Mouse (Mus musculus) hindbrain, embryonic 15.5 days (tissue): ENCODE data around the gene Psmg3. TPM values are rescaled to one million over a fixed set of nuclear protein-coding genes. Genes with fewer than 3 reads are reported as not detected.

ENCODE experiments used
- ATAC-seq: fragments of 200-750 bp; cut with Nextera tagmentation; 2 replicates; pipeline ENCODE4 v1.8.0; 2017; ENCODE audit warnings: low read depth, moderate number of reproducible peaks, moderate TSS enrichment; ENCODE audit not compliant: low FRiP score
- H3K27ac ChIP-seq: fragments of 300-500 bp; sonication (generic); replicated peaks from 2 replicates; pipeline ENCODE4 v1.5.1; 2015; ENCODE audit warnings: mild to moderate bottlenecking, inconsistent platforms
- H3K27me3 ChIP-seq: fragments of 300-500 bp; sonication (generic); 2 replicates; pipeline ENCODE4 v1.6.1; 2015; ENCODE audit warnings: control low read depth, inconsistent platforms
- H3K36me3 ChIP-seq: fragments of 300-500 bp; sonication (generic); 2 replicates; pipeline ENCODE4 v1.6.1; 2015; ENCODE audit warnings: control low read depth, inconsistent platforms
- H3K4me1 ChIP-seq: fragments of 300-500 bp; sonication (generic); replicated peaks from 2 replicates; pipeline ENCODE4 v1.6.1; 2015; ENCODE audit warnings: control low read depth, inconsistent platforms
- H3K4me2 ChIP-seq: fragments of 300-500 bp; sonication (generic); 2 replicates; pipeline ENCODE4 v1.6.1; 2015; ENCODE audit warnings: moderate library complexity, mild to moderate bottlenecking, inconsistent platforms
- H3K4me3 ChIP-seq: fragments of 300-500 bp; sonication (generic); 2 replicates; pipeline ENCODE4 v1.5.1; 2015; ENCODE audit warnings: mild to moderate bottlenecking, inconsistent platforms
- H3K9ac ChIP-seq: fragments of 300-500 bp; sonication (generic); 2 replicates; pipeline ENCODE4 v1.6.1; 2015; ENCODE audit warnings: inconsistent platforms
- H3K9me3 ChIP-seq: fragments of 300-500 bp; sonication (generic); 2 replicates; pipeline ENCODE4 v1.6.1; 2016; ENCODE audit warnings: control low read depth, inconsistent platforms
- WGBS: fragments of 180-500 bp; shearing (Covaris S2); methylation state at CpG from one replicate; pipeline ENCODE4 v1.1.7; 2015; 5-methylcytosine and 5-hydroxymethylcytosine counted together
- polyA plus RNA-seq: library from polyadenylated mRNA; unstranded; fragments of >200 nt; fragmentation: Nextera tagmentation; extraction: Ambion mirVana; gene quantifications from 2 replicates; pipeline ENCODE4 v1.2.1, GENCODE M21; 2015

The Psmg3 gene
- polyA plus RNA-seq, 1 experiment from 2014 or later = 67.4 TPM

GRCm38 (mm10) chr5:139829384-139829783 lies 2.7 kb upstream of the Psmg3 start:
- H3K27me3 ChIP-seq = 0 out of 2 replicates have a peak, but pooled peaks cover 3% of the 10 kb centered on the region
- H3K4me2 ChIP-seq = no peak overlapping the region
- ATAC-seq = no peak
- no peak overlapping the region for H3K9ac ChIP-seq
- H3K36me3 ChIP-seq = no peaks in the 10 kb centered on the region
- no peak overlapping the region for H3K27ac ChIP-seq
- no peaks in the 10 kb centered on the region for H3K9me3 ChIP-seq
- no peak overlapping the region for H3K4me3 ChIP-seq
- 82% methylated on average over 13 of the region's 13 CpGs for WGBS
- H3K4me1 ChIP-seq = peaks cover 17% of the 10 kb centered on the region

DNA sequence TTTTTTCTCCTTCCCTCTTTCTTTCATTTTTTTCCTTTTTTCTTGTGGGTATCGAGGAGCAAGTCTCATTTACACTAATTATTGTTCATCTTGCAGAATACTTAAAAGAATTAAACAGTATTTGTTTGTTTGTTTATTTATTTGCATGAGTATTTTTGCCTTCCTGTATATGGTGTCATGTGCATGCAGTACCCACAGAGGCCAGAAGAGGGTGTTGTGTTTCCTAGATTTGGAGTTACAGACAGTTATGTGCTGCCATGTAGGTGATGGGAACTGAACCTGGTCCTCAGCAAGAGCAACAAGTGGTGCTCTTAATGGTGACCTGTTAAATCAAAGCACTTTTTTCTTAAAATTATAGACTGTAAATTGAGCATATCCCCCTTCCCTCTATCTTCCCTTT lies 908 bp upstream of the Psmg3 start:
- Histone ChIP-seq H3K27me3 (0 out of 2 replicates have a peak, but pooled peaks cover 3% of the 10 kb centered on the region), H3K27ac (no peak overlapping the region), H3K4me3 (no peak overlapping the region), H3K36me3 (peaks cover 6% of the 10 kb centered on the region; the same call in 1 of the 2 replicates), H3K4me2 (no peak overlapping the region), H3K9me3 (no peaks in the 10 kb centered on the region), H3K4me1 (peaks cover 17% of the 10 kb centered on the region), H3K9ac (no peak overlapping the region)
- WGBS = 100% methylated on average over 1 of the region's 1 CpGs
- ATAC-seq = no peak

DNA sequence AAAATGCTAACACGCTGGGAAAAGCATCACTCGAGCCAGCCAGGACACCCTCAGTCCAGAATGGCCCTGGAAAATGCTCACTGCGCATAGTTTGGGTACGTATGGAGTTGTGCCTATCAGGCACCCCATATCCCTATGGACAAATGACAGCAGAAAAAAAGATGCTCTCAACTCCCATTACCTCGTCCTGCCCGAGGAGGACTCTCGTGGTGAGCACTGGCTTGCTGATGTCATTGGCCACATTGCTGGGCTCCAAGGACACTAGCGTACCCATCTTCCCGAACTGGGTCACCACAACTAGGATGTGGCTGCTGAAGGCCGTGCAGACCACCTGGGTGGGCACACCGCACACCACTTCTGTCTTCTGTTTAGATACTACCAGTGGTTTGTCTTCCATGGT lies 738 bp downstream of the Psmg3 start:
- peak overlapping the region; percentile 86; the same call in 1 of the 2 replicates for H3K27ac ChIP-seq
- peak overlapping the region; percentile 93 for H3K9ac ChIP-seq
- ATAC-seq = no peak; the same call in 1 of the 2 replicates
- H3K9me3 ChIP-seq = no peaks in the 10 kb centered on the region
- WGBS = 48% methylated on average over 11 of the region's 11 CpGs
- 0 out of 2 replicates have a peak, but pooled peaks cover 3% of the 10 kb centered on the region for H3K27me3 ChIP-seq
- H3K4me2 ChIP-seq = peak overlapping the region; percentile 98
- peak overlapping the region; percentile 90 for H3K4me3 ChIP-seq
- H3K36me3 ChIP-seq = peaks cover 6% of the 10 kb centered on the region; the same call in 1 of the 2 replicates
- H3K4me1 ChIP-seq = peaks cover 17% of the 10 kb centered on the region

- Histone ChIP-seq H3K4me1 (peaks cover 17% of the 10 kb centered on the region), H3K27ac (no peak overlapping the region), H3K9me3 (no peaks in the 10 kb centered on the region), H3K9ac (no peak overlapping the region), H3K27me3 (0 out of 2 replicates have a peak, but pooled peaks cover 3% of the 10 kb centered on the region), H3K36me3 (peaks cover 6% of the 10 kb centered on the region; the same call in 1 of the 2 replicates), H3K4me3 (no peak overlapping the region), H3K4me2 (no peak overlapping the region)
- no peak for ATAC-seq
- 92% methylated on average over 10 of the region's 10 CpGs for WGBS
Measured at GRCm38 (mm10) chr5:139824531-139824930, 2.2 kb downstream of the Psmg3 start.

DNA sequence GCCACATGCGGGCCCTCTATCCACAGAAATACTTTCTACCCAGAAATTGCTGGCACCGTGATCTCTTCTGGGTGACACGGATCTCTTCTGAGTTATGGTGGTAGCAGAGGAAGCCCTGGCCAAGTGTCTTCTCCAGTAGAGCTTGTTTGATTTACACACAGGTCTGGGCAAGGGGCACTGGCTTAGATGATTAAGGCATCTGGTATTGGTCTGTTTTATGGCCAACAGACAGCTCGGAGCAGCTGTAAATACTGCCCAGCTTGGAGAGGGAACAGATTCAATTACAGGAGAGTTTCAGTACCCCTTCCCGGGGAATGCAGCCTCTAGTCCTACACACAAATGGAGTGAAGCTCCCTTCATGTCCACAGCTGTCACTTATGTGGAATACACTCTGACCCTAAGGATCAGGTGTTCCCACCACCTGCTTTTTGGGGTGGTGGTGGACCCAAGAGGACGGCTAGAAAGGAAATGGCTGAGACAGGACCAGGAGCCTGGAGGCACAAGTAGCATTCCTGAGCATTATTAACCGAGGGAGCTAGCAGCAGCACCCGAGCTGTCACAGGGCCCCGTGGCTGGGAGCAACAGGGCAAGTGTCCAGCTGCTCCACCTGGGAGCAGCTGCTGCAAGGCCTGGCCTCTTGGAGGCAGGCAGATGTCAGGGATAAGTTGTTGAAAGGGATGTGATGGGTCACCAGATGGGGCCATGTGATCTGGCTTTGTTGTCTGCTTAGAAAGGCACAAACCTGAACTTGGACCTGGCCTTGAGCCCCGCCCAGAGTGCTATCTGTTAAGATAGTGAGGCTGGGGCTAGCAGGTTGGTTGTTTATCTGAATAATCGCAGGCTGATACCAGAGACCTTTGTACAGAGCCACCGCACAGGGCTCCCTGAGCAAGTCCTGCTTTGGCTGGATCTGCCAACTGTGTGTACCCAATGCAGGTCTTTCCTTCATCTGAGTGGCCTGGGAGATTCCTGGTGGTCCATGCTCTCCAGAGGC lies 4.9 kb downstream of the Psmg3 start:
- peaks cover 17% of the 10 kb centered on the region for H3K4me1 ChIP-seq
- 80% methylated on average over 12 of the region's 12 CpGs for WGBS
- no peak overlapping the region for H3K9ac ChIP-seq
- H3K36me3 ChIP-seq = peaks cover 6% of the 10 kb centered on the region; the same call in 1 of the 2 replicates
- no peaks in the 10 kb centered on the region for H3K9me3 ChIP-seq
- H3K27ac ChIP-seq = no peak overlapping the region
- no peak overlapping the region for H3K4me3 ChIP-seq
- no peak overlapping the region for H3K4me2 ChIP-seq
- H3K27me3 ChIP-seq = no peaks in the 10 kb centered on the region
- no peak for ATAC-seq

GRCm38 (mm10) chr5:139819538-139820181 lies 7.0 kb downstream of the Psmg3 start, which contains the start of gene Tmem184a:
TSS of gene Tmem184a (minus strand) at chr5:139819917.
- Histone ChIP-seq H3K36me3 (peaks cover 6% of the 10 kb centered on the region; the same call in 1 of the 2 replicates), H3K27ac (no peak within 1 kb of the TSS), H3K4me3 (no peak within 1 kb of the TSS), H3K27me3 (no peaks in the 10 kb centered on the region), H3K9ac (no peak within 1 kb of the TSS), H3K4me2 (no peak within 1 kb of the TSS), H3K9me3 (no peaks in the 10 kb centered on the region), H3K4me1 (0 out of 2 replicates have a peak, but pooled peaks cover 3% of the 10 kb centered on the region)
- WGBS = 87% methylated on average over 9 of the region's 9 CpGs
- no peak for ATAC-seq

GRCm38 (mm10) chr5:139818801-139819200 lies 7.9 kb downstream of the Psmg3 start:
- WGBS = 57% methylated on average over 4 of the region's 4 CpGs
- Histone ChIP-seq H3K9me3 (no peaks in the 10 kb centered on the region), H3K4me2 (no peak overlapping the region)

GRCm38 (mm10) chr5:139818056-139818455 lies 8.6 kb downstream of the Psmg3 start:
- Histone ChIP-seq H3K4me1 (no peaks in the 10 kb centered on the region), H3K27me3 (peaks cover 9% of the 10 kb centered on the region), H3K9ac (no peak overlapping the region), H3K4me3 (no peak overlapping the region), H3K36me3 (no peaks in the 10 kb centered on the region; the same call in 1 of the 2 replicates), H3K9me3 (no peaks in the 10 kb centered on the region), H3K27ac (no peak overlapping the region), H3K4me2 (no peak overlapping the region)
- WGBS = 85% methylated on average over 3 of the region's 3 CpGs
- no peak for ATAC-seq

More at GRCm38 (mm10) chr5:139818801-139819200, 7.9 kb downstream of the Psmg3 start:
- Histone ChIP-seq H3K27ac (no peak overlapping the region), H3K36me3 (peaks cover 5% of the 10 kb centered on the region; the same call in 1 of the 2 replicates), H3K27me3 (peaks cover 6% of the 10 kb centered on the region), H3K9ac (no peak overlapping the region), H3K4me3 (no peak overlapping the region), H3K4me1 (no peaks in the 10 kb centered on the region)
- no peak for ATAC-seq

- H3K27ac ChIP-seq = no peak overlapping the region
- no peak overlapping the region for H3K4me3 ChIP-seq
- no peak for ATAC-seq
- peaks cover 11% of the 10 kb centered on the region for H3K27me3 ChIP-seq
- no peaks in the 10 kb centered on the region for H3K4me1 ChIP-seq
- H3K9me3 ChIP-seq = no peaks in the 10 kb centered on the region
- 11% methylated on average over 1 of the region's 1 CpGs for WGBS
- H3K4me2 ChIP-seq = no peak overlapping the region
- no peaks in the 10 kb centered on the region for H3K36me3 ChIP-seq
- no peak overlapping the region for H3K9ac ChIP-seq
Measured at GRCm38 (mm10) chr5:139817292-139817691, 9.4 kb downstream of the Psmg3 start.

- Histone ChIP-seq H3K4me2 (no peak overlapping the region), H3K9me3 (no peaks in the 10 kb centered on the region), H3K36me3 (no peaks in the 10 kb centered on the region), H3K4me3 (no peak overlapping the region), H3K9ac (no peak overlapping the region), H3K4me1 (no peaks in the 10 kb centered on the region), H3K27me3 (peaks cover 14% of the 10 kb centered on the region), H3K27ac (no peak overlapping the region)
- no peak for ATAC-seq
Measured at GRCm38 (mm10) chr5:139816445-139816844, 10.2 kb downstream of the Psmg3 start.

GRCm38 (mm10) chr5:139815964-139816363 lies 10.7 kb downstream of the Psmg3 start:
- Histone ChIP-seq H3K27ac (no peak overlapping the region), H3K36me3 (no peaks in the 10 kb centered on the region), H3K4me1 (no peaks in the 10 kb centered on the region), H3K27me3 (peaks cover 14% of the 10 kb centered on the region), H3K4me3 (no peak overlapping the region), H3K4me2 (no peak overlapping the region), H3K9ac (no peak overlapping the region), H3K9me3 (no peaks in the 10 kb centered on the region)
- 72% methylated on average over 6 of the region's 6 CpGs for WGBS
- no peak for ATAC-seq

DNA sequence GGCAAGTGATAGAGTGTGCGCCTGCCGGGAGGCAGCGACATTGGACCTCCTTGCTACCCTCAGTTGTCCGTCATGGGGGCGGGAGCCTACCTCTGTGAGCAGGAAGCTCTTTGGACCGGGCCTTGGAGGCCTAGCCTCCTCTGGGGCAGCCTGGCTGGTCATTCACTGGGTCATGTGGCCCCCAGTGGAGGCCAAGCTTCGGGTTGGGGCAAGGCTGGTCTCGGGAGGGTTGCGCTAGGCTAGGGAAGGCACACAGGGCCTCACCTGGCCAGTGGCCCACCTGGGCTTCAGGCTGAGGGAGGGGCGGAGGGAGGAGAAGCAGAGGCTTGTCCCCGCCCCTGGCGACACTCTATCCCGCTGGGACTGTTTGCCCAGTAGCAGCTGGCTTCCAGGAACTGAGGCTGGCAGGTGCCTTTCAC lies 12.7 kb downstream of the Psmg3 start:
- Histone ChIP-seq H3K27ac (no peak overlapping the region), H3K4me2 (no peak overlapping the region), H3K9me3 (no peaks in the 10 kb centered on the region), H3K4me3 (no peak overlapping the region), H3K4me1 (no peaks in the 10 kb centered on the region), H3K9ac (no peak overlapping the region), H3K36me3 (no peaks in the 10 kb centered on the region), H3K27me3 (peaks cover 14% of the 10 kb centered on the region)
- no peak for ATAC-seq
- WGBS = 15% methylated on average over 13 of the region's 13 CpGs
